Mouse (Mus musculus) inflammation-experienced regulatory T-cells, adult 6 months (primary cell): ENCODE data around the gene Jade2. TPM values are rescaled to one million over a fixed set of nuclear protein-coding genes. Genes with fewer than 3 reads are reported as not detected.
"Not testable (repeated sequence)": the region's sequence is repeated elsewhere in the genome, so short reads cannot be mapped to it uniquely, and the experiment has no call there.

ENCODE experiments used
- ATAC-seq: one replicate; pipeline ENCODE4 v1.8.0; 2017
- polyA plus RNA-seq, 3 experiments: library from polyadenylated mRNA; unstranded; fragments of 100-300 nt; shearing (Covaris generic); gene quantifications; one replicate each; pipeline ENCODE4 v1.2.1; 2017

Gene Jade2
- polyA plus RNA-seq, 3 experiments from 2014 or later = 14.1 to 21.5 (median 20.1) TPM

GRCm38 (mm10) chr11:51833393-51834066 lies 23.9 kb downstream of the Jade2 start:
- ATAC-seq = peak; percentile 63

DNA sequence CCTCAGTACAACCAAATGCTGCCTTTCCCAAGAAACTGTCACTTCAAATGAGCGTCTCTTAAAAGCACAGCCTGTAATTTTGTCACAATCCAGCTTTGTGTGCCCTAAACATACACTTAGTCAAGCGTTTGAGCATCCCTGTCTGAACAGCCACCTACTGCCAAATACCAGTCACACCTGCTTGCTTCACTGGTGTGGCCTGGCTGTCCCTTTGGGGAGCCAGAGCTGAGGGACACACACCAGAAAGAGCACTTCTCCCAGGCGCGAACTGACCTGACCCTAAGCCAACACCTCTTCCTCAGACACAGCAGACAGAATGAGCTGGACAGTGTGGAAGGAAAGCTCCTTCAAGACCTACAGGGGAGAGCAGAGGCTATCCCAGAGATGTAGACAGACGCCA lies 24.5 kb downstream of the Jade2 start:
- no peak for ATAC-seq

- peak; percentile 71 for ATAC-seq
These were observed 25.2 kb downstream of the Jade2 start for GRCm38 (mm10) chr11:51831962-51832909.

GRCm38 (mm10) chr11:51824867-51825424 lies 32.5 kb downstream of the Jade2 start:
- no peak for ATAC-seq

DNA sequence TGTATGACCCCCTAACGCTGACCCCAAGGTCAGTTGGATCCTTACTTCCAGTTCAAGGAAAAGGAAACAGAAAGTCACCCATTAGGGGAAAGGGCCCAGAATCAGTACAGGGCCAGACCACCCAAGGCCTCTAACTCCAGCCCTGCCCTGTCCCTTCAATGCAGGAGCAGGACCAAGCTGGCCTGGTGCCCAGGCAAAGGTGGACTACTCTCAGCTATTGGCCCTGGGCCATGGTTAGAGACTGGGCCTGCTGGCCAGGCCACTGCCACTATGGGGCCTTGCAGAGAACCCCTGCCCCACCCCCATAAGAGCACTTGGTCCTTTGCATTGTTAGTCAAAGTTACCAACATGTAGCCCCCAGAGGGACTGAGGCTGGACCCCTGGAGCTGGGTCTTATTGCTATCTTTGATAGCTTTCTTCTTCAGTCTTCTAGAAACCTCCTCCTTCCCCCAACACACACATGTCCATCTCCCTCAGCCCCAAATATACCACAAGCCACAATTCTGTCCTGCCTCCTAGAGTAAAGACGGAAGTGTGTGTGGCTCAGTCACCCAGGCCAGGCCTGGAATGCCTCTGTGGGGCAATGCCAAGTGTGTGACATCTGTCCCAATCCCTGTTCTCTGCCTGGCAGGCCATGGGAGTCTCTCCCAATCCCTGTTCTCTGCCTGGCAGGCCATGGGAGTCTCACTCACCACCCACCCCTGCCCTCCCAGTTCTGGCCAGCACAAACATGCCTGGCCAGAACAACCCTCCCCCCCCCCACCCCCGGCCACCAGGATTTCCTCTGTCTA lies 33.3 kb downstream of the Jade2 start:
- ATAC-seq = no peak

- ATAC-seq = no peak
These were observed 34.2 kb downstream of the Jade2 start for GRCm38 (mm10) chr11:51823271-51823670.

GRCm38 (mm10) chr11:51822736-51823135 lies 34.7 kb downstream of the Jade2 start:
- ATAC-seq = no peak

GRCm38 (mm10) chr11:51820861-51821260 lies 36.6 kb downstream of the Jade2 start:
- peak; percentile 36 for ATAC-seq

DNA sequence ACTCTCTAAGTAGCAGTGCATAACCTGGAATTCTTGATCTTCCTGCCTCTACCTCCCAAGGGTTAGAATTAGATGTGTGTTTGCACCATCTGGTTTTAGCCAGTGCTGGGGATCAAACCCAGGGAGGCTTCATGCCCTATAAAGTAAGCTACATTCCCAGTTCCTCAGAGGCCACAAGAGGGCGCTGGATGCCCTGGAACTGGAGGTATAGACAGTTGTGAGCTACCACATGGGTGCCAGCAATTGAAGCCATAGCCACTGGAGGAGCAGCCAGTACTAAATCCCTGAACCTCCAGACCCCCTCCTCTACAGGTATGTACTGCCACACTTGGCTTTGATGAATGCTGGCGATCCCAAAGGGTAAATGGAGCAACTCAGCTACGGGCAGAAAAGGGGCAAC lies 37.5 kb downstream of the Jade2 start:
- ATAC-seq = no peak

GRCm38 (mm10) chr11:51818837-51819236 lies 38.6 kb downstream of the Jade2 start:
- no peak for ATAC-seq

DNA sequence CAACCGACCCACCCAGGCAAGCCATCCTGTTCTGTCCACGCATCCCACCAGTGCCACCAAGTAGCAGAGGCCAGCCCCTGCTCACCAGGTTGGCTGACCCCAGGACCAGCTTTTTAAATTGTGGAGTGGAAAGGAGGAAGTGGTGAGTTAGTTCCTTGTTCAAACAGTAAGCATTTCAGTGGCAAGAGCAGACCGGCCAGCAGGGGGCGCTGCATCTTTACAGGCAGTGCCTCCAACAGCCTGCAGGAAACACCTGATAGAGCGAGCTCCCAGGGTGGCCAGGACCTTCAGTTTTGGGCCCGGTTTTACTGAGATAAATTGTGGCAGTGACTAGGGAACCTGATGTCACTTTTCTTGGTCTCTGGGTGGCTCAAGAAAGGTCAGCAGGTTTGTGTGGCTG lies 39.7 kb downstream of the Jade2 start:
- ATAC-seq = peak; percentile 81

GRCm38 (mm10) chr11:51812022-51812546 lies 45.4 kb downstream of the Jade2 start:
- no peak for ATAC-seq

DNA sequence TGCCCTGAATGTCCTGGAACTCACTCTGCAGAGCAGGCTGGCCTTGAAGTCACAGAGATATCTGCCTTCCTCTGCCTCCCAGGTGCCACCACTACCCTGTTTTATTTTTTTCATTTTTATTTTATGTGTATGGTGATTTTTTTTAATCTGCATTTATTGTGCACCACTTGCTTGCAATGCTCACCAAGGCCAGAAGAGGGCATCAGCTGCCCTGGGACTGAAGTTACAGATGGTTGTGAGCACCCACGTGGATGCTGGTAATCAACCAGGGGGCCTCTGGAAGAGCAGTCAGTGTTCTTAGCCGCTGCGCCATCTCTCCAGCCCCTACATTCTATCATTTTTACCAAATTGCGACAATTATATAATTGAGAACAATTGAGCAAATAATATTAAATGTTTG lies 46.2 kb downstream of the Jade2 start:
- ATAC-seq = no peak

- peak; percentile 39 for ATAC-seq
These were observed 47.7 kb downstream of the Jade2 start for GRCm38 (mm10) chr11:51809632-51810224.

GRCm38 (mm10) chr11:51807108-51807879 lies 50.2 kb downstream of the Jade2 start:
- no peak for ATAC-seq

- ATAC-seq = peak; percentile 88
These were observed 52.1 kb downstream of the Jade2 start for GRCm38 (mm10) chr11:51805221-51805981.

DNA sequence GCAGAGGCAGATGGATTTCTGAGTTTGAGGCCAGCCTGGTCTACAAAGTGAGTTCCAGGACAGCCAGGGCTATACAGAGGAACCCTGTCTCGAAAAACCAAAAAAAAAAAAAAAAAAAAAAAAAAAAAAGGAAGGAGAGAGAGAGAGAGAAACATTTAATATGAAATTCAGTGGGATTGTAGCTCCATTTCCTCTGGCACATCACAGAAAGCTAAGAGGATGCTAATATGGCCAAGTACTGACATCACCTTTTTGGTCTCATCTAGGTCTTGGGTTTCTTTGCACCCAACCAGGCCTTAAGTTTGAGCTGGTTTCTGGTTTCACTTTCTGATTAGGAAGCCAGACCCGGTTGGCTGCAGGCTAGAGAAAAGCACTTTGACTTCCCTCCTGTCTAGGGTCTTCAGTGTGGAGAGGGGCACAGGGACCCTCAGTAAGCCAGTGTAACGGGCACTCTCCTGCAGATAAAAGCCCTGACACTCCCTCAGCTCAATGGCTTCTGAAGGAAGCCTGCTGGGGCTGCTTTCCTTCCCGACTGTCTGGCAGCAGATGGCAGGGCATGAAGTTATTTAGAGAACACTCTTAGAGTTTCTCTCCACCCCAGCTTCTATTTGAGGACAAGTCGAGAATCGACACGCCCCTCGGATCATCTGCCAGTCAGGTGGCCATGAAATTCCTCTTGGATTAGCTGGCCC lies 56.7 kb downstream of the Jade2 start:
- peak; percentile 85 for ATAC-seq

GRCm38 (mm10) chr11:51796272-51796671 lies 61.2 kb downstream of the Jade2 start:
- ATAC-seq = no peak

DNA sequence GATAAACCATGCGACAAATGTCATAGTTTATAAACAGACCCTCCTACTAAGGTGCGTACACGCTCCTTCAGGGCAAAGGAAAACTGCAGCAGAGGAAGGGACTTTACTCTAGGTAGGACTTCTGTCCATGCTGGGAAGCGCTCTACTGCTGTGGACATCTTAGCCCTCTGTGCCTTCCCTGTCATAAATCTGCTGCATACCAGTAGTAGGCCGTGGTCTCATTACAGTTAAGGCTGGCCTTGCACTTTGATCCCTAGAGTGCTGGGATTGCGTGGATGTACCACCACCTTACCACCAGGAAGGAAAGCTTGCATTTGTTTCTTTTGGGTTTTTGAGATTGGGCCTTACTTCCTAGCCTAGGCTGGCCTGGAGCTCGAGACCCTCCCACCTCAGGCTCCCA lies 66.8 kb downstream of the Jade2 start:
- no peak for ATAC-seq

DNA sequence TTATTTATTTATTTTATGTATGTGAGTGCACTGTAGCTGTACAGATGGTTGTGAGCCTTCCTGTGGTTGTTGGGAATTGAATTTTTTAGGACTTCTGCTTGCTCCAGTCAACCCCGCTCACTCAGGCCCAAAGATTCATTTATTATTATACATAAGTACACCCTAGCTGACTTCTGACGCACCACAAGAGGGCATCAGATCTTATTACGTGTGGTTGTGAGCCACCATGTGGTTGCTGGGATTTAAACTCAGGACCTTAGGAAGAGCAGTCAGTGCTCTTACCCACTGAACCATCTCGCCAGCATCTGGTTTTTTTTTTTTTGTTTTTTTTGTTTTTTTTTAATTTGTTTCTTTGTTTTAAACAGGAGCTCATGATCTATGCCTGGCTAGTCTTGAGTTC lies 67.7 kb downstream of the Jade2 start:
- not testable (repeated sequence) for ATAC-seq
